Mouse (Mus musculus): ENCODE measurements around the gene Rps19bp1.

- peak; percentile 72 for TF ChIP-seq CTCF (IDR thresholded peaks at IDR 0.05; ENCODE audit: low read depth, low read length)
- no peak for TF ChIP-seq POLR2A (IDR thresholded peaks at IDR 0.05; ENCODE audit: borderline replicate concordance, low read depth, low read length)
These were observed 48.2 kb downstream of the Rps19bp1 start for GRCm38 (mm10) chr15:80215716-80216479.

Data from bone marrow macrophage, adult 2 months (primary cell).